Mouse (Mus musculus) E14TG2a.4 (cell line): ENCODE results near the gene Pign.

ENCODE experiments used
- CTCF ChIP-seq: conservative IDR thresholded peaks from 2 replicates; pipeline ENCODE4 v1.5.1; 2014; ENCODE audit warnings: low read length
- NANOG ChIP-seq: IDR thresholded peaks from 2 replicates; pipeline ENCODE4 v1.6.1; 2014; ENCODE audit warnings: borderline replicate concordance, low read length, mixed read lengths
- POU5F1 ChIP-seq: IDR thresholded peaks from 2 replicates; pipeline ENCODE4 v1.6.1; 2014; ENCODE audit warnings: low read length, borderline replicate concordance

GRCm38 (mm10) chr1:105653981-105654380 lies 9.5 kb downstream of the Pign start:
- TF ChIP-seq CTCF (no peak), POU5F1 (no peak), NANOG (no peak)
